Mouse (Mus musculus) brain, embryonic 18.5 days (tissue): ENCODE data around the gene Klrd1.
"Not testable (repeated sequence)": the region's sequence is repeated elsewhere in the genome, so short reads cannot be mapped to it uniquely, and the experiment has no call there.

Experiments
- DNase-seq: peaks from one replicate; pipeline ENCODE4 v3.0.0-alpha.2; 2012; ENCODE audit warnings: low read depth, low spot score

The Klrd1 gene

DNA sequence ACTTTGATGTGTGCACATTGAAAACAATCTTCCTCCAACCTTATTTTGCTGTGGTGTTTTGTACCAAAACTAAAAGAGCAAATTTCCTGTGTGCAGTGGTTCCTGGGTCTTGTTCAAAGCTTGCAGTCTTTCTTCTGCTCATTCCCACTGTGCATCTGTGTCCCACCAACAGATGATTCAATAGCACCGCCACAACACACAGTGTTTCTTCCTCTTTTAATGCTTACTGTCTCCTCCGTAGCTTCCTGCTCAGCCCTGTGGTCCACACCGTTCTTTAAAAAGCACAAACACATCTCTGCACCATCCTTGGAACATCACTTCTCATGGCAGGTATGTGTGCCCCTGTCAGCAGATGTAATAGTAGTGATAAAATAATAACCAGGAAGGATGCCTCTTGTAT, at the start of gene Klrd1:
Gene Klrd1 (plus strand): TSS at position 275 of the 400 bp plus-strand sequence.
- no peak for DNase-seq

DNA sequence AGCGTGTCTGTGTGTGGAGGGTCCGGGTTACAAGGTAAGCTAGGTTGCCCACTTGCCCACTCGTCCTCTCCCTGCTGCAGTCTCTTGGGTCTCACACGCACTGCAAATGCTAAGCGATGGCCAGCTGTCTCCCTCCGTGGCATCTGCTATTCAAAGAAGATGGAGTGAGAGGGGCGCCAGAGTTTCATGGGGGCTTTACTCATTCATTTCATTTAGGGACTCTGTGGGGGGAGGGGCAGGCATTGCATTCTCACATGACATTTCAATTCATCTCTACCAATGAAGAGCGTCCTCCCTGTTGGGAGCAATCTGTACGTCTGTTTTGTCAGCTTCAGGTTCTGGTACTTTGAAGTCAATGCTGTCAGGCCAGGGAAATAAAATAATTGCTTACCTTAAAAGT, 49.7 kb upstream of the Klrd1 start:
- DNase-seq, result no peak

DNA sequence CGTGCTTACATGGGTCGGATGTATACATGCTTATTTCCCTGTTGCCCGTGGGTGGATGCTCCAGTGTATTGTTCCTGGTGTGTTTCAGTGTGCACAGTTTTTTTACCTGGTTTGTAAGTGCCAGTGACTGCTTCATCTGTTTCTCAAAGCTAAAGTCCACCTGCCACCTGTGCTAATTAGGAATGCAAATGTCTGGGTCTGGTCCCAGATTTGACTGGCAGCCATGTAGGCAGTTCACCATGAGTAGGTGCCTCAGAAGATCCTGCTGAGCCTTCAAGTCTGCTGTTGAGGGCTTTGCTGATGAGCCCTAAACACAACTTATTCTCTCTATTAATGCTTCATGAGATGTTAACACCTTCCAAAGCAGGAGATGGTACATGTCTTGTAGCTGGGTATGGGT, 49.0 kb upstream of the Klrd1 start:
- no peak for DNase-seq

DNA sequence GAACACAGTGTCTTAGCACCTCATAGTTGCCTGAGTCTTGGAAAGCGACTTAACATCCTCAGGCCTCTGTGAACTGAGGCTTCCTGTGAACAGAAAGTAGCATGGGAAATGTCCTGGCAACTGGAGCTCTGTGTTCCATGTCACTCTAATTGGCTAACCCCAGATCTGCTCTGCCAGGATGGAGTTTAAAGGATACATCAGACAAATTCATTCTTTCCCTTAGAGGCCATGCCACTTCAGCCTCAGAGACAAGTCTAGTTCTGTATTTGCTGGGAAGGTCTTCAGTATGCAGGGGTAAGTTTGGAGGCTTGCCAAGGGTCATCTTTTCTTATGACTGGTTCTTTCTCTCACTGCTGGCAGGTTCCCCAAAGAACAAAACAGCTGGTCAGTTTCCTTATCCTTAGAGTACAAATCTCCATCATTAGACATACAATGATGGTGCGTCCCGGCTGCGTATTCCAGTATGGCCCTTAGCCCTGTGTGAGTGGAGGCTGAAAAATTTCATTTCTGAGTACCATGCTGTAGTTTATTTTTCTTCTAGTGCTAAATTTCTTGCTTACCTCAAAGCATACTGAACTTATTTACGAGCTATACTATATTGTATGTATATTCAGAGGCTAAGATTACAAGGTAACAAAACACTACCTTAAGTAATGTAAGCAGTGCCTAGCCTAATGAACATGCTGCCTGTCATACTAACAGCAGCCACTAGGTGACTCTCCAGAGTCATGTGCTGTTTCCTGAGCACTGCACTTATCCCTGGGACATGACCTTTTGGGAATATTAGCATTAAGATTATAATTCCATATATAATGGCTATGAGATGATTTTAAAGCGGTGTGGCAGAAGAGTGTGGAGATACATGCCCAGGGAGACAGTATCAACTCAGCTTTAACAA, 47.6 kb upstream of the Klrd1 start:
- no peak for DNase-seq

DNA sequence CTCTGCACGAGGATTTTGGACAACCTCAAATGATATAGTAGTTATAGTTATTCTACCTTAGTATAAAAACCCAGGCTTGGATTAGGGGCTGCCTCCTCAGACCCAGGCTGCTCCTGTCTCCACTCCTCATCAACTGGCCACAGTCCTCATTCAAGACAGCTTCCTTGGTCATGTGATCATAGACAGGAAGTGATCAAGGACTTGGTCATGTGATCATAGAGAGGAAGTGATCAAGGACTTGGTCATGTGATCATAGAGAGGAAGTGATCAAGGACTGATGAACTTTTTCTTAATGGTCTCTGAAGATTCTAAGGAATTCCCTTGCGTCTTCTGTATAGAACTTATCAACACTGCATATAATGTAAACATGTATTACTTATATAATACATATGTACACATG, 44.3 kb upstream of the Klrd1 start:
- DNase-seq, result no peak

DNA sequence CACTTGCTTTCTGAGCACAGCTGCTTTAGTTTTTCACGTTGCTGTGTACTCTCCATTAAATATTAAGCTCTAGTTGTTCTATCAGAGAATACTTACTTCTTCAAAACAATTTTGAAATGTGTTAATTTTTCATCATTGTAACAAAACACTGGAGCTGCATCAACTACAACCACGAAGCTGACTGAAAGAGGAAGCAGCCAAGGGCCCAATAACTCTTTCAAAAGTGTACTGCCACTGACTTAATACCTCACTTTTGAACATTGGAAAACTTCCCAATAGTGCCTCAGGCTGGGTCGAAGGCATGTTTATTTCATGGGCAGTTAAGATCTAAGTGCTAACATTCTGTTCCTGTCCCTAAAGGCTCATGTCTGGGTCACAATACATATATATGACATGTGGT, 43.6 kb upstream of the Klrd1 start:
- DNase-seq, result no peak

DNA sequence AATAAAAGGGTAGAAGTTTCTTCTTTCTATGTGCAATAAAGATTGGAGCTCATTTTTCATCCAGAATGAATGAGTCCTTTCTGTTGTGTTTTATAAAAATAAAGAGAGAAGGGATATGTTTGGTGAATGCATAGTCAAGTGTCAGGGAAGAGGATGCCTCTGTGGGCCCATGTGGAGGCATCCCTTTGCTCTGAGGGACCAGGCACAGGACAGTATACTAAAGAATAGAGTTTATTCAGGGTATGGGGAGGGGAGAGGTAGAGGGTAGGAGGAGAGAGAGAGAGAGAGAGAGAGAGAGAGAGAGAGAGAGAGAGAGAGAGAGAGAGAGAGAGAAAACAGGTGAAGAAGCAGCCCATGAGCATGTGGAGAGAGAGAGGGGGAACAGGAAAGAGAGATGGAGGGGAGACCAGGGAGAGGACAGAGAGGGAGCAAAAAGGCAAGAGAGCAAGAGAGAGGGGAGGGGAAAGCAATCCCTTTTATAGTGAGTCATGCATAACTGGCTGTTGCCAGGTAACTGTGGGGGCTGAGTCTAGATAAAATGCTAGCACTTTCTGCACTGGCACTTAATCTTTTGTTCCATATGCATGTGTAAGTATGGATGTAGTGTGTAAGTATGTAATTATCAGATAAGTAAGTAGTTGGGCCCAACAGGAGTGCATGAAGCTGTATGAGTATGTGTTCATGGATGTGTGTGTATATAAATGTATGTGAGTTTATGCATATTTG, 34.1 kb upstream of the Klrd1 start:
- no peak for DNase-seq

DNA sequence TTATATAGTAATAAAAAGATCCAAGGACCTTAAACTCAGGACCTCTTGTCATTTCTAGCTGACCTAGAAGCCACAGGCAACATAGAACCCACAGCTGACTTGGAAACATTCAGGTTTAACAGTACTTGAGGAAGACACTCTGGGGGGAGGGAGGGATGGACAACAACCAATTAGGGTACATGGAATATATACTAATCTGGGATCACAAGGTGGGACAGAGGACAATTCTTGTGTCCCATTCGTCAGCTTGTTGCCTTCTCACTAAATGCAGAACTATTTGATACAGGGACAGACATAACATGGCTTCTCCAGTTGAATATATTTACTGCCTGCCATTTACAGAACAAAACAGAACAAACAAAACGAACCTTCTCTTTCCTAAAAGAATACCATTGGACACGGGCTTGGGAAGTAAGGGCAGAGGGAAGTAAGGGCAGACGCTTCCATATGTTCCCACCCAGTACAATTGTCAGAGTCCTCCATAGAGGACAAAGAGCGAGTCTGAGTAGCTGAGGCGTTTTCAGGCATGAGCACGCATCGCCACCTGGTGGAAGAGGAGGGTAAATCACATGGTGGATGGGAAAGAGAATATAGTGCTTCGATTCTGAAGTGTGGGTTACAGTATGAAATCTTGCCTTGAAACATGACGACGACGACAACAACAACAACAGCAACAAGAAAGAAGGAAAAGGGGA, 32.5 kb upstream of the Klrd1 start:
- DNase-seq, result no peak

DNA sequence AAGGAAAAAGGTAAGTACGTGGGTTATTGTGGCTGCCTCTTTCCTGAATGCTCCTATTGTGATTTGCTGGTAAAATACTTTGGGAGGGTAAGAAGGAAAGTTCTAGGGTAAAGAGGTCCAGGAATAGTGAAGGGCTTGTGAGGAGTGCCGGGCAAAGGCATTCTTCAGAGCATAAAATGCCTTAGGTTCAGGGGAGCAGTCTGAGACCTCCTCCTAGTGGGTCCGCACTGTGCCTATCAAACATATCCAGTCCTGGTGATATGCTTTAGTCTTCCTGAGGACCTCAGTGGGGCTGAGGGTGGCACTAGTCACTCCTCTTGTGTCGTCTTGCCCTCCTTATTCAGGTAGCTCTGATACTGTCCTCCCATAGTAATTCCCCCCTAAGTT, 31.9 kb upstream of the Klrd1 start:
- DNase-seq, result no peak

DNA sequence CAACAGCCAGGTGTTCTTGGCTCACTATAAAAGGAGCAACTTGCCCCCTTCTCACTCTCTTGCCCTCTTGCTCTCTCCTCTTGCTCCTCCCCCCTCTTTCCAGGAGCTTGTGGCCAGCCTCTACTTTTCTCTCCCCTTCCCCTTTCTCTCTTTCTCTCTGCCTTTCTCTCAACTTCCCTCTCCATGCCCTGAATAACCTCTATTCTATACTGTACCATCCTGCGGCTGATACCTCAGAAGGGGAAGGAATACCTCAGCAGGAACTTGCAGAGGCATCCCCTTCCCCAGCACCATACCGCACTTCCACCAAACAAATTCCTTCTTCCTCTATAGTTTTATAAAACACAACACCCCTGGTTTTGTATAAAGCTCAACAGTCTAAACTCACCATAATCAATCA, 26.3 kb upstream of the Klrd1 start:
- DNase-seq, result no peak

DNA sequence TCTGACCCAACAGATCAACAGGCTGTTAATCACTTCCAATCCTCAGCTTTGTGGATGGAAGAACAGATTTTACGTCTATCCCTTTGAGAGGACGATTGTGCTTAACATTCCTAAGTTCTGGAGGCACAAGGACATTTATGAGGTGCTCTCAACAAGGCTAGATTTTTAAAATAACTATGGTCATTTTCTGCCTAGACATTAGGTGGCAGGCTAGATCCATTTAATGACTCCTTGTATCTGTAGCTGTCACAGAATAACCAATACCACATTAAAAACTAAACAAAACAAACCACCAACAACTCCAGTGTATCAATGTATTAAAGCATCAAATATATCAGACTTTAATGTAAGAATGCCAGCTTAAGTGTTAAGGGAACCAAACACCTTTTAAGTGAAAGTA, 16.3 kb upstream of the Klrd1 start:
- DNase-seq, result no peak

DNA sequence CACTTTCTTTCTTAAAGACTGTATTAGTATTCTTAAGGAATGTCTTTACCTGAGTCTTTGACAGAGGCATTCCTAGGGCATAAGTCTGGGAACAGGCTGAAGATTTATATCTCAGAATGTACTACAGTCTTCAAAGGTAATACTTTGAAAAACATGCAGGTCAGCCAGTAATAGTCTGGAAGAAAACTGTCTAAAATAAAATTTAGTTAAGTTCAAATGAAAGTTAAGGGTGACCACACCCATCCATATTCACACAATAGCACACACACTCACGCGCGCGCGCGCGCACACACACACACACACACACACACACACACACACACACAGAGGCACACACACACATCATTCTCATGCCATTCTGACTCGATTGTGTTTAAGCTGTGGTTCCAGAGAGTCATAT, 14.0 kb upstream of the Klrd1 start, which contains the start of gene Klre1:
Gene Klre1 (plus strand): TSS at position 301 of the 400 bp plus-strand sequence.
- no peak for DNase-seq

DNA sequence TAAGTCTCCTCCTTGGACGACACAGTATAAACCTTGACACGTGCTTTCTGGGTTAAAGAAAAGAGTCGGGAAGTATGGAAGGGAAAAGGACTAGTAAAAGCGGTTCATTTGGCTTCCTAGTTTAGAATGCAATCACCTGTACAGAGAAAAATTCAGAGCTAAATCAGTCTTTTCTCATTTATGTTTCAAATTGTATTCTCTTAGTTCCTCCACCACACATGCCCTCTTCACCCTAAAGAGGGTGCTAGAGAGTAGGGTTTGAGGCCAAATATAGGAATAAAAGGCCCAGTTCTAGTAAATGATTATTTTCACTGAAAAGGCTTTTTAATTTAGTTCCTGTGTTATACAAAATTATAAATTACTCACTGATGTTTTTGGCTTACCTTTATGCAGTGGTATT, 10.3 kb upstream of the Klrd1 start:
- no peak for DNase-seq

DNA sequence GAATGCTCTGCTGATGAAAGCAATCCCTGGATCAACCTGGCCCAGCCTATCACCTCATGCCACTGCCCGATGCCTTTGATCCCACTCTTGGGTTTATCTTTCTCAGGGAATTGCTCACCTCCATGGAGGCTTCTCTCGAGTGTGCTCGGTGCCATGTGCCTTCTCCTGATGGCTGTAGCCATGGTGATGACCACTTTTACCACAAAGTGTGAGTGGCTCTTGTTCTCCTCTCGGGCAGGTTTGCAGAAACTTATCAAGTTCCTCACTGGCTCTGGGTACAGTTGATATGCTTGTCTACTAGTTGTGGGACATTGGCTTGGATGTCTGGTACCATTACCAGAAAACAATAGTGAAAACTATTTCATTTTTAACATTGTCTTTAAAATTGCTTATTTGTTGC, 9.7 kb upstream of the Klrd1 start:
- DNase-seq, result no peak

DNA sequence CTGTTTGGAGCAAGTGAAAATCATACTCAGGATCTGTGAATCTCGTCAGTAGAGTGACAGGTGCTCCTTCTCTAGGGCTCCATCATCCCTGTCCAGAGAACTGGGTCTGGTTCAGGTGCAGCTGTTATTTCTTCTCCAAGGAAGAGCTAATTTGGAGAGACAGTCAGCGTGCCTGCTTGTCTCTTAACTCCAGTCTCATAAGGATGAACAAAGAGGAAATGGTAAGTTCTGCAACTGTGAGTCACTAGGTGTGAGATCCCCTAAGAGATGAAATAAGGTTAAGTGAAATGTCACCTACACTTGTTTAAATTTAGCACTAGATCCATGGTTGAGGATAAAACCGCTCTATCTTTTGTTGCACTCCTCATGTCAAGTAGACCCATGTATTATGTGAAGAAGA, 8.6 kb upstream of the Klrd1 start:
- no peak for DNase-seq

DNA sequence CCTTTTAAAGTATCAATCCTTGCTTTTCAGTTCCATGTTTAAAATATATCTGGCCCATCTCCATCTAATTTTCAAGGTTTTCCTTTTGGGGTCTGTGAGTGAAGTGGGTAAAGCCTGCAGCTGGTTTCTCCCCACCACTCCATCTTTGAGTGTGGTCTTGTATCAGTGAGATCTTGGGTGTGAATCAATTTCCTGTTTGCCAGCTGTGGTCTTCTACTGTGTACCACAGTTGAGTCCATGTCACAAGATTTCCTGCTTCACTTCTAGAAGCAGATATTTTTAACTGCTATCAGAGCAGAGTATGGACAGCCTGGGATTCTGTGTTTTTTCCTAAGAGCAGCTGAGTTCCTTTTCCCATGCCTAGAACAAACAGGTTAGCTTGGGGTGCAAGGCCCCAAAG, 16.8 kb downstream of the Klrd1 start:
- no peak for DNase-seq

DNA sequence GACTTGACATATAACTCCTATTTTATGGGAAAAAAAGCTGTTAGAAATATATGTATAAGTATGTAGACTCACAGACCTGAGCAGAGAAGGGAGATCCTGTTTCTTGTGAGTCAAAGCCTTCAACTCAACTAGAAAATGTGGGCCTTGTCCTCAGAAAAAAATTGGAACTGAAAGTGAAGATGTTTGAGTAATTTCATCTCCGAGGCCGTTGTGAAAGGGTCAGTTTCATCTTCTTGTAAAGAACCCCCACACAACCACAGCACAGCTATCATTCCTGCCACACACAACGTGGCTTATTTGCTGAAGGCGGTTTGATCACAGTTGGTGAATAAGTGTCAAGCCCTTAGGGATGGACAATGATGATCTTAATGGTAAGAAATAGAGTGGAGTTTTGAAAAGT, 32.2 kb downstream of the Klrd1 start, which contains the start of gene Klrk1:
Gene Klrk1 (minus strand): TSS at position 130 of the 400 bp plus-strand sequence.
- DNase-seq, result no peak

DNA sequence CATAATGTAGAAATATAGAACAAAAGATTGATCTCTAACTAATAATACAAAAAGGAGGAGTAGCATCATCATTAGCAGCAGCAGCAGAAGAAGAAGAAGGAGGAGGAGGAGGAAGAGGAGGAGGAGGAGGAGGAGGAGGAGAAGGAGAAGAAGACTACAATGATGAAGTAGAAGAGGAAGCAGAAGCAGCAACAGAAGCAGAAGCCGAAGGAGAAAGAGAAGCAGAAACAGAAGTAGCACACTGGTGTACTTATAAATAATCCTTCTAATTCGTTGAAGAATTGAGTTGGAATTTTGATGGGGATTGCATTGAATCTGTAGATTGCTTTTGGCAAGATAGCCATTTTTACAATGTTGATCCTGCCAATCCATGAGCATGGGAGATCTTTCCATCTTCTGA, 39.5 kb downstream of the Klrd1 start:
- not testable (repeated sequence) for DNase-seq

DNA sequence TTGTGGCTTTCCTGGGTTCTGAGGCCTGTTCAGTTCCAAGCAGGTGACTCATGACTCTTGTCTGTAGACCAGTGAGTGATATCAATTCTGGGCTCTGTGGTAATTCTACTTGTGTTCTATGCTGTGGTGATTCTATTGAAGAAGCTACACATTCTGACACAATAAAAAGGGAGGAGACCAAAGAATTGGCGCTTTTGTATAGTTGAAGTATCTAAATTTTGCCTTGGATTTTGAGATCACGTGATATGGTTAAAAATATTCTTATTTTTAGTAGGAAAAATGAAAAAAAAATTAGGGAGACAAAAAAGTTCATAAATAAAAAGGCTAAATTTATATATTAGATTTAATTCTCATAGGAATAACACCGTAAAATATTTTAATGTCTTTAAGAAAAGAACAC, 51.7 kb downstream of the Klrd1 start, which contains the start of gene Klrc3:
Gene Klrc3 (minus strand): TSS at position 101 of the 400 bp plus-strand sequence.
- DNase-seq, result not testable (repeated sequence)

DNA sequence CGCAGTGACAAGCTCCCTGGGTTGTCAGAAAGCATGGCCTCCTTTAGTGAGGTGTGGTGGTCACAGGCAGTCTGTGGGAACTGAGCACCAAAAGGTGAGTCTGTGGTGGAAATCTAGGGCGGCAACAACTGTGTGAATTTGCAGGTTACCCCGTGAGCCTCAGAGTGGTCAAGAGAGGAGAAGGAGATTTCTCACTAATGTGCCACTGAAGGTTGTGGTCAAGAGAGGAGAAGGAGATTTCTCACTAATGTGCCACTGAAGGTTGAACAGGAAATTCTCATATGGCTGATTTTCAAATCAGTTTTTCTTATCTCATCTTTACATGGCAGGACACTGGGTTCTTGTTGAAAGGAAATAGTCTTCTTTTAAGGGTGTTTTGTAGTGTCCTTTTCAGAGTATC, 52.5 kb downstream of the Klrd1 start:
- DNase-seq, result not testable (repeated sequence)
